In the genomic region with DNA sequence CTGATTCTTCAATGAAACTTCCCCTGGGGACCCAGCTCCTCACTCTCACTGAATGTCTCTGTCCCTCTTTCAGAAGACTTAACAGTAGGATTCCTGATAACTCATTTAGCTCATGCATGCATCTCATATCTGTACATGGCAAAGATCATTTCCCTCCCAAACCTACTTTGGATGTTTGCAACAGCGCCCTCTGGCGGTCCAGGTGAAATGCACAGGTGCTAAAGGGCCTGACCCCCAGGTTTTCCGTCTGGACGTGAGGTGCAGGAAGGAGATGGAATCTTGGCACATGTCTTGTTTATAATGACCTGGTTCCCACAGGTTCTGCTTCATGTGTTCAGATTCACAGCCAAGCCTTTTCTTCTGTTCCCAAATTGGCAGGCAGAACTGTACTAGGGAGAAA, we compare ENCODE assay signal across 9 mouse cellular contexts. TPM values are rescaled to one million over a fixed set of nuclear protein-coding genes. Genes with fewer than 3 reads are reported as not detected.
A peak's percentile ranks its signal among the peaks of the same experiment; 100 is the strongest.
DNase-seq lines count a peak whose midpoint lies in the region; ATAC-seq and TF ChIP-seq lines count a peak whose summit lies in the region.
"Had no signal": no experiment of that assay in that cellular context is flagged by ENCODE, and none has a peak within 500 bp of the region (broad histone marks: within the 10 kb centered on the region; RNA-seq: fewer than 3 reads in every experiment).

No protein-coding gene starts in this region.

- DNase-seq in forebrain, embryonic 11.5 days (ENCODE audit: low spot score): peak; percentile 82
- DNase-seq in B cell, adult 2 months: peak; percentile 90 to 91
- peak; percentile 77 for DNase-seq in forelimb bud, embryonic 11.5 days (ENCODE audit: low read depth, low spot score)
- peak; percentile 64 to 74 for DNase-seq in left cerebral cortex, adult 2 months (ENCODE audit: extremely low spot score in 1 of 2, low spot score in 2 of 2)
- DNase-seq in testis, postnatal 10 days (ENCODE audit: low spot score): peak; percentile 88

- no peak overlapping the region for H3K27ac ChIP-seq in forebrain, embryonic 11.5 days (ENCODE audit: low read depth, low read length)
- no peak overlapping the region for H3K27ac ChIP-seq in forebrain, embryonic 13.5 days
- H3K27ac ChIP-seq in bone marrow macrophage, adult 2 months (ENCODE audit: insufficient read depth, low read depth, low read length): no peak overlapping the region
- H3K27ac ChIP-seq in left cerebral cortex, adult 2 months: no peak overlapping the region
- H3K27ac ChIP-seq: stomach, embryonic 15.5 days had no signal

- no peak for TF ChIP-seq POLR2A in bone marrow macrophage, adult 2 months (IDR thresholded peaks at IDR 0.05; ENCODE audit: borderline replicate concordance, low read depth, low read length)

- WGBS in forebrain, embryonic 11.5 days: 2% methylated on average over 4 of the region's 4 CpGs
- WGBS in forebrain, embryonic 13.5 days: 3% methylated on average over 4 of the region's 4 CpGs

- TF ChIP-seq CTCF in bone marrow macrophage, adult 2 months (IDR thresholded peaks at IDR 0.05; ENCODE audit: low read depth, low read length): peak; percentile 88
- no peak; the same call in none of the 2 replicates for TF ChIP-seq CTCF in left cerebral cortex, adult 2 months (IDR thresholded peaks at IDR 0.05)

- no peak overlapping the region for H3K4me3 ChIP-seq in forebrain, embryonic 11.5 days (ENCODE audit: low read depth, low read length)
- H3K4me3 ChIP-seq in forebrain, embryonic 13.5 days: no peak overlapping the region
- no peak overlapping the region for H3K4me3 ChIP-seq in bone marrow macrophage, adult 2 months (ENCODE audit: insufficient read depth, low read length)
- no peak overlapping the region for H3K4me3 ChIP-seq in left cerebral cortex, adult 2 months
- H3K4me3 ChIP-seq: stomach, embryonic 15.5 days had no signal

- no peak overlapping the region for H3K9ac ChIP-seq in forebrain, embryonic 11.5 days (ENCODE audit: low read length)
- no peak overlapping the region for H3K9ac ChIP-seq in forebrain, embryonic 13.5 days
- H3K9ac ChIP-seq: stomach, embryonic 15.5 days had no signal

- H3K4me1 ChIP-seq in forebrain, embryonic 11.5 days (replicated peaks; ENCODE audit: control insufficient read depth, insufficient read depth, low read length): peaks cover 2% of the 10 kb centered on the region; the same call in 1 of the 2 replicates
- H3K4me1 ChIP-seq in forebrain, embryonic 13.5 days: peaks cover 9% of the 10 kb centered on the region
- H3K4me1 ChIP-seq in bone marrow macrophage, adult 2 months (ENCODE audit: control insufficient read depth, insufficient read depth, low read length): peaks cover 3% of the 10 kb centered on the region; the same call in 1 of the 2 replicates

- no peak overlapping the region for H3K4me2 ChIP-seq in forebrain, embryonic 11.5 days (ENCODE audit: low read depth, low read length, severe bottlenecking)
- H3K4me2 ChIP-seq in forebrain, embryonic 13.5 days: no peak overlapping the region
- H3K4me2 ChIP-seq: stomach, embryonic 15.5 days had no signal

- intact Hi-C loops in left cerebral cortex, adult 2 months (cut with DNase I): no loop called here

- no peaks in the 10 kb centered on the region for H3K36me3 ChIP-seq in forebrain, embryonic 11.5 days (ENCODE audit: control insufficient read depth, insufficient read depth, low read length)
- H3K36me3 ChIP-seq in forebrain, embryonic 13.5 days (ENCODE audit: poor library complexity, severe bottlenecking): no peaks in the 10 kb centered on the region
- H3K36me3 ChIP-seq: stomach, embryonic 15.5 days had no signal

- no peak for ATAC-seq in forebrain, embryonic 11.5 days (replicated peaks; ENCODE audit: low FRiP score)
- no peak for ATAC-seq in forebrain, embryonic 13.5 days
- 0 out of 2 replicates have a peak, but pooled peaks have one; percentile 47 for ATAC-seq in monocyte, adult 5-6 weeks (replicated peaks; ENCODE audit: insufficient number of reproducible peaks, low FRiP score, low TSS enrichment, poor library complexity, severe bottlenecking)

- H3K27me3 ChIP-seq in forebrain, embryonic 11.5 days (ENCODE audit: control insufficient read depth, insufficient read depth, low read length): peaks cover 18% of the 10 kb centered on the region
- peaks cover 15% of the 10 kb centered on the region for H3K27me3 ChIP-seq in forebrain, embryonic 13.5 days

- no peaks in the 10 kb centered on the region for H3K9me3 ChIP-seq in forebrain, embryonic 11.5 days (ENCODE audit: control insufficient read depth, low read length)
- H3K9me3 ChIP-seq in forebrain, embryonic 13.5 days (replicated peaks): no peaks in the 10 kb centered on the region
- H3K9me3 ChIP-seq: stomach, embryonic 15.5 days had no signal

RNA-seq across cellular contexts. Expression of a gene that starts 3.4 kb away (rescaled TPM):
- polyA plus RNA-seq in forebrain, embryonic 11.5 days (2014; fragmentation: Nextera tagmentation; extraction: Ambion mirVana): 30.0 and 35.9 TPM in 2 replicates
- polyA plus RNA-seq in forebrain, embryonic 13.5 days (2015; fragmentation: Nextera tagmentation; extraction: Ambion mirVana): 71.3 and 88.7 TPM in 2 replicates
- 1.5 and 2.2 TPM in 2 replicates for polyA plus RNA-seq in bone marrow macrophage, adult 2 months (2012; ENCODE audit: insufficient read depth, insufficient read length, missing spikeins)
- total RNA-seq in left cerebral cortex, adult 2 months (2021): 100 to 1,000 TPM; 108 TPM
- total RNA-seq in monocyte, adult 5-6 weeks (2017): 0.68 to 3.1 TPM (median 1.2 TPM) in 3 replicates
